Mouse (Mus musculus) frontal cortex, postnatal 10 days (tissue): ENCODE results near the gene Dmpk.
"Not testable (repeated sequence)": the region's sequence is repeated elsewhere in the genome, so short reads cannot be mapped to it uniquely, and the experiment has no call there.

Experiments
- DNase-seq, 2 experiments: peaks; one replicate each; pipeline ENCODE4 v3.0.0; 2022; ENCODE audit warnings: low spot score in 2 of 2, mixed read lengths in 1 of 2

Gene Dmpk

DNA sequence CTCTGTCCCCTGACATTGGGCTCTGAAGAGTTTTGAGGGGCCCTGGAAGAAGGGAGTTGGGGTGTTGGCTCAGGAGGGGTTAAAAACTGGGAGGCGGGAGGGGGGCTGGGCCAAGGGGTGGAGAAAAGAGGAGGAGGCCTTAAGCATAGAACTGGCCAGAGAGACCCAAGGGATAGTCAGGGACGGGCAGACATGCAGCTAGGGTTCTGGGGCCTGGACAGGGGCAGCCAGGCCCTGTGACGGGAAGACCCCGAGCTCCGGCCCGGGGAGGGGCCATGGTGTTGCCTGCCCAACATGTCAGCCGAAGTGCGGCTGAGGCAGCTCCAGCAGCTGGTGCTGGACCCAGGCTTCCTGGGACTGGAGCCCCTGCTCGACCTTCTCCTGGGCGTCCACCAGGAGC lies at the start of gene Dmpk:
Dmpk (plus strand) TSS at position 149 of the 400 bp plus-strand sequence.
- DNase-seq, result no peak

DNA sequence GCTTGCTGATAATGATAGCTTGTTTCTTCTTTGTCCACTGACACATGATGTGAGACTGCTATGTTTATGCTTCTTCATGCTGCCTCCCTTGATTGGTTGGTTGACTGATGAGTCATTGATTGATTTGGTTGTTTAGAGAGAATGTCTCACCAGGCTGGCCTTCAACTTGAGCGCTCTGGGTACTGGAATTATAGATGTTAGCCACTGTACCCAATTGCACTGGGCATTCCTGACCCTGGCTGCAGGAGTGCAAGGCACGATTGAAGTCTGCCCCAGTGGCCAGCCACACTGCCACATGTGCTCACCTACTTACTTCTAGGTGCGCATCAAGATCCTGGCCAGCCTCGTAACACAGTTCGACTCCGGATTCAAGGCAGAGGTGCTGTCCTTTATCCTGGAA lies 39.0 kb upstream of the Dmpk start:
- no peak for DNase-seq

DNA sequence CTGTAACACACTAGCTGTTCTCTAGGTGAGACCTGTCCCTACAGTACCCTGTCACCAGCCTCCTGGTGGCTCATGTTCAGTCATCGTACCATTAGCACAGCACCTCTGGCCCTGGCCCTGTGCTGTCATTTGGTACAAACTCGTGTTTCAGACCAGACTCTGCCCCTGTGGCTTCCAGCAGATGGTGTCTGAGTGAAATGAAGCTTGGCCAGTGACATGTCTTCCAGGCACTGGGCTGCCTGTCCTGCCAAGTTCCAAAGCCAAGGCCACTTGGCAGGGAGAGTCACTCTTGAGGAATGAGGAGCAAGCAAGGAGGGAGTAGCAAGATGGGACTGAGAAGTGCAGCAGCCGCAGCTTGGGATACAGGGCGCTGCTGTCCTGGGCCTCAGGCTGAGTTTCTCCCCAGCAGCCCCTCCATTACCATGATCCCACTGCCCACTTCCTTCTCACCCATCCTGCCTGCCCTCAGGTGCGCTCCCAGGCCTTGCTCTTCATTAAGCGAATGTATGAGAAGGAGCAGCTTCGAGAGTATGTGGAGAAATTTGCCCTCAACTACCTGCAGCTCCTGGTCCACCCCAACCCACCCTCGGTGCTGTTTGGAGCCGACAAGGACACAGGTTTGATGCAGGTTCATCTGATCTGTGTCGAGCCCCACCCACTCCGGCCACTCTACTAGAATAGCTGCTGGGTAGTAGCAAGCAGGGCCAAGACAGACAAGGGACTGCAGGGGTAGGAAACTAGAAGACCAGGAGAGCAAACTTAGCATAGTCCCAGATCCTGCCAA lies 37.2 kb upstream of the Dmpk start:
- DNase-seq, result no peak

DNA sequence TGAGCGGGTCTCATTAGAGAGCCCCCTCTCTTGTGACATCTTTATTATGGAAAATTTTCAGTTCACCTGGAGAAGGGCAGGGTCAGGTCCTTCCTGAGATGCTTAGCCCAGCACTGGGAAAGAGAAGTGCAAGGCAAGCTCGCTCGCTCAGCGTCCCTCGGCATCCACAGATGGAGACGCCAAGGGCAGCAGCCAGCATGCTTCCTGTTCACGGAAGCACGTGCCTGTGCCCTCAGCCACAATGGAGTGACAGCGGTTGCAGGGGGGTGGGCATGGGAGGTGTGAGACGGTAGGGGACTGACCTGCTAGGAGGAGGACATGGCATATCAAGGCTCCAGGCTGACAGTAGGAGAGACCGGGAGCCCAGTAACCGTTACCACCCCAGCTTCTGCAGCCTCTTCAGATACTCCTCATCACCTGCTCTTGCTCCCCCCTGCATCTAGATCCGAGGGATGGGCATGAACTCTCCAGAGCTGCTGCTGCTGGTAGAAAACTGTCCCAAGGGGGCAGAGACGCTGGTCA lies 35.6 kb upstream of the Dmpk start:
- no peak for DNase-seq

DNA sequence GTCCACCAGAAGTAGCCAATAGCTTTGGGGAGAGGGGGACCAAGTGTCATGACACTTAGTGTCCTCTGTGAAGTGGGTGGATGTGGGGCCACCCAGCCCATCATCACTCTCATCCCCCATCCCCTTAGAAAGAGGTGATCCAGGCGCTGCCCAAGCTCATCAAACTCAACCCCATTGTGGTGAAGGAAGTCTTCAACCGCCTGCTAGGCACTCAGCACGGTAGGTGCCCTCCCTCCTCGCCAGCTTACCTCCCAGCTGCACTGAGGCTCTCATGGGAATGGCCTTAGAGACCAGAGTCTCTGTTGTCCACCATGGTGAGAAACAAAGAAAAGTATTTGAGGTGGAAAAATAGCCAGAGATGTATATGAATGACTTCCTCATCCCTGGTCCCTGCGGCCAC lies 34.4 kb upstream of the Dmpk start:
- DNase-seq, result no peak

DNA sequence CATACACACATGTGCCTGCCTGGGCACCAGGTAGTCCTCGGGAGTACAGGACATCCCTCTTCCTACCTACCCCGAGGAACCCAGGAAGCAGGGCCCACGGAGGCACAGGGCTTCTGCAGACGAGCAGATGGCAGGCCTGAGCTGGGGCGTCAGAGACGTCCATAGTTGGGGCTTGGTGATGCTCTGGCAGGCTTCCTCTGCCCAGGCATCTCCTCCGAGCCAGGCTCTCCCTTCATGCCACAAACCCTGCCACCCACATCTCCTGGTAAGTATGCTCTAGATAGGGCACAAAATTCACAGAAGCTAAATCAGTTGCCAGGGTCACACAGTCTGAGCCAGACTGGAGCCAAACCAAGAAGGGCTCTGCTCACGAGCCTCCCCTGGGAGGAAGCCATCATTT lies 33.5 kb upstream of the Dmpk start:
- DNase-seq, result no peak

DNA sequence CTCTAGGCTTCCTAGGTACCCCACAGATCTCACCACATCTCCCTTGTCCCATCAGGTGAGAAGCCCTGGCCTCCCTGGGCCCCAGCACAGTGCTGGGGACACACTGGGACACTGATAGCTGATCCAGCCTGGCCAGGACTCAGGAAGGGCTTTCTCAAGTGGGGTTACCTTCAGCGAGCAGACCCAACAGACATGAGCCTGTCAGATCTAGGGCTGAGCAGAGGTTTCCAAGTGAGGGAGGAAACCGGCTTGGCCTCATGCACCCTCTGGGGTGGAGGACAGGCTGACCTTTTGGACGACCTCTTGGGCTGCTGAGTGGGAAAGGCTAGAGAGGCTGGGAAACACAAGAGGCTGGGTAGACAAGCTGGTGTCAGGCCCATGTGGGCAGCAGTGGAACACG lies 32.5 kb upstream of the Dmpk start:
- no peak for DNase-seq

DNA sequence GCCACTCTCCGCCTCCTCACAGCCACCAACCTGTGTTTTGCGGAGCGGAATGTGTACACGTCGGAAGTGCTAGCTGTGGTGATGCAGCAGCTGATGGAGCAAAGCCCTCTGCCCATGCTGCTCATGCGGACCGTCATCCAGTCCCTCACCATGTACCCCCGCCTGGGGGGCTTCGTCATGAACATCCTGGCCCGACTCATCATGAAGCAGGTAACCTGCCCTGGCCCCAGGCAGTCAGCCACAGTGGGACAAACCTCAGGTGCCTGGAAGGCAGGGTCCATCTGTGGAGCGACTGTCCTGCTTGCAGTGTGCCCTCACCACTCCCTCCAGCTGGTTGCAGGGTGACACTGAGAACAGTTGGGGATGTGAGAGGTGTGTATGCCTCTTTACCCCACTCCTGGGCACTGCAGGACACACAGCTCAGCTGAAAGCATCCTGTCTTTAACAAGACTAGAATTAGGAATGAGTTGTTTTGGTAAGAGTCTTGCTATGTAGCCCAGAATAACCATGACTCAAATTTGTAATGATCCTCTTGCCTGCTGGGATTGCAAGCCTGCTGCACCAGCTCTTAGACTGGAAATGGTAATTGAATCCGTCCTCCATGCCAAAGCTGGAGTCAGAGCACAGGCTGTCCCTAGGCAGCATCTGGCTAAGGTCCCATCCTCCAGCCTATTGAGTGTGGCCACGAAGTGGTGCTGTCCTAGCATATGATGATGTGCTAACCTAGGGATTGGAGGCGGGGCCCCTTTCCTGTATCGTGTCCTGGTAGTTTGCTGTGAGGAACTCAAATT lies 31.1 kb upstream of the Dmpk start:
- DNase-seq, result no peak

DNA sequence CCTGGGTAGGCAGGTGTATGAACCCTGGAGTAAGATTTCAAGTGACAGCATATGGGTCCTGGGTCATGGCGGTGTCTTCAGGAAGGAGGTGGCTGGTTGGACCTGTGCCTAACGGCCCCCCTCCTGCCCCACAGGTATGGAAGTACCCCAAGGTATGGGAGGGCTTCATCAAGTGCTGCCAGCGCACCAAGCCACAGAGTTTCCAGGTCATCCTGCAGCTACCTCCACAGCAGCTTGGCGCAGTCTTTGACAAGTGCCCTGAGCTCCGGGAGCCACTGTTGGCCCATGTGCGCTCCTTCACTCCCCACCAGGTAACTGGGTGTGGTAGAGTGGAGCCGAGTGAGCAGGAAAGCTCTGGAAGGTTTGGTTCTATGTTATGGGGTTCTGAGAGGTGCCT lies 30.5 kb upstream of the Dmpk start:
- no peak for DNase-seq

DNA sequence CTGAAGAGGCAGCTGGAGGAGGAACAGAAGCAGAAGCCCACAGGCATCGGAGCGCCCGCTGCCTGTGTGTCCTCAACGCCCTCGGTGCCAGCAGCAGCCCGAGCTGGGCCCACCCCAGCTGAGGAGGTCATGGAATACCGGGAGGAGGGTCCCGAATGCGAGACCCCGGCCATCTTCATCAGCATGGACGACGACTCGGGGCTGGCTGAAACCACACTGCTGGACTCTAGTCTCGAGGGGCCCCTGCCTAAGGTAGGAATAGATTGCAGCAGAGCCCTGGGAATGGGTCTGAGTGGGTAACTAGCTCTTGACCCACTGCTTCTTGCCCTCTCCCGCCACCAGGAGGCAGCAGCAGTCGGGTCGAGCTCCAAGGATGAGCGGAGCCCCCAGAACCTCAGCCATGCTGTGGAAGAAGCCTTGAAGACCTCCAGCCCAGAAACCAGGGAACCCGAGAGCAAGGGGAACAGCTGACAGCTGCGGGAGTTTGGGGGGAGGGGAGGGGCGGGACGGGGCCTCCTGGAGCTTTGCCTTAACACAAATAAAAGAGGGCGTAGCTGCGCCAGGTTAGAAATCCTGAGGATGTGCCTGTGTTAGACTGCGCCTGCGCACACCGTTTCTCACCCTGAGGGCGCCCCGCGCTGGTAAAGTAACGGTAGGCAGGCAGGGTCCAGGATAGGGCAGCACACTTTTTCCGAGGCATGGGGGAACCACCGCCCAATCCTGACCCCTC lies 29.4 kb upstream of the Dmpk start, which contains the start of gene Rsph6a:
Rsph6a (plus strand) TSS at position 644 of the 730 bp plus-strand sequence.
- peak; percentile 58 to 59 for DNase-seq

DNA sequence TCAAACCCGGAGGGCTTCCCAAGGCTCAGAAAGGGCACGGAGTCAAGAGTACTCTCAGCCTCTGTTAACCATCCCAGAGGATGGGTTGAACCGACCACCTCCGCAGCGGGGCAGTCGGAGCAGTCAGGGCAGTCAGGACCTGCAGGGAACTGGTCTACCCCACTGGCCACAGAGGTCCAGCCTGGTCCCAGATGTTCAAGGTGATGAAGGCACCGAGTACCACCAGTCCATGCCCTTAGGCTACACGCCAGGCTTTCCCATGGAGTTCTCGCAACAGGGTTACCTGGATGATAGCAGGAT lies 28.9 kb upstream of the Dmpk start:
- DNase-seq, result no peak

DNA sequence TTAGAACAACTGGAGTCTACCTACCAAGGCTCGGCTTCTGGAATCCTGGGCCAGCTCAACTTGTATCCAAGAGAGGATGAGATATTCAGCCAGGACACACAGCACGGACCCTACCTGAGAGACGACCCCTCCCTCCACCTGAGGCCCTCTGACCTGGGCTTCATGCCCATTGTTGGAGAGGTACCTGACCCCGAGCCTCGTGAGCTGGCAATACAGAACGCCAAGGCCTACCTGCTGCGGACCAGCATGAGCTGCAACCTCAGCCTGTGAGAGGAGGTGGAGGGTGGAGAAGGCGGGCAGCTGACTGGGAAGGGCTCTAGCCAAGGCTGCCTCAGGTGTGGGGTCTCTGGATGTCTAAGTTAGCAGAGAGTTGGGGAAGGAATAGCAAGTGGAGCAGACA lies 28.5 kb upstream of the Dmpk start:
- no peak for DNase-seq

DNA sequence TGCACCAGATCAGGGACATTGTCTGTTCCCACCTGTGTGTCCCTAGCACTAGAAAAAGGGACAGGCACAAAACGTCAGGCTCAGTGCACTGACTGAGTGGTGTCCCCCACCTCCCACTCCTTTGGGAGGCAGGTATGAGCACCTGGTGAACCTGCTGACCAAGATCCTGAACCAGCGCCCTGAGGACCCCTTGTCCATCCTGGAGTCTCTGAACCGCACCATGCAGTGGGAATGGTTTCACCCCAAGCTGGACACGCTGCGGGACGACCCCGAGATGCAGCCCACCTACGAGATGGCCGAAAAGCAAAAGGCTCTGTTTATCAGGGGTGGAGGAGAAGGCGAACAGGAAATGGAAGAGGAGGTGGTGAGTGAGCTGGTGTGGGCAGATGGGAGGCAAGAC lies 26.2 kb upstream of the Dmpk start:
- DNase-seq, result no peak

DNA sequence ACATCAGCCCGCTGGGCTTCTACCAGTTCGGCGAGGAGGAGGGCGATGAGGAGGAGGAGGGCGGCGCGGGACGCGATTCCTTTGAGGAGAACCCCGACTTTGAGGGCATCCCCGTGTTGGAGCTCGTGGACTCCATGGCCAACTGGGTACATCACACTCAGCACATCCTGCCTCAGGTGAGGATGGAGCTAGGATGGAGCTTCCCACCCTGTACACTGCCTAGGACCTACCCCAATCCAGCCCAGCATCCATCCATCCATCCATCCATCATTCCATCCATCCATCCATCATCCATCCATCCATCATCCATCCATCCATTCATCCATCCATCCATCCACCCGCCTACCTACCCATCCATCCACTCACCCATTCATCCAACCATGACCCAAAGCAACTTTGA lies 17.8 kb upstream of the Dmpk start:
- DNase-seq, result no peak

DNA sequence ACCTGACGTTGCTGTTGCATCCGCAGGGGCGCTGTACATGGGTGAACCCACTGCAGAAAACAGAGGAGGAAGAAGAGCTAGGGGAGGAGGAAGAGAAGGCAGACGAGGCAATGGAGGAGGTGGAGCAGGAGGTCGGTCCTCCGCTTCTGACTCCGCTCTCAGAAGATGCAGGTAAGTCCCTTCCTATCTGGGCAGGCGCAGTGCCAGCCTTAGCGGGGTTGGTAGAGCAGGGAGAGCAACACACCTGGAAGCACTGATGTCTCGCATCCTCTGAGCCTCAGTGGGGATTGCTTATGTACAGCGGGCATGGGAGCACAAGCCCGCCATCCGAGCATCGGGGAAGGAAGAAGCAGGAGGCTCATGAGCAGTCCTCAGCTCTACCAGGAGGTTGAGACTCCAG lies 16.6 kb upstream of the Dmpk start:
- no peak for DNase-seq

DNA sequence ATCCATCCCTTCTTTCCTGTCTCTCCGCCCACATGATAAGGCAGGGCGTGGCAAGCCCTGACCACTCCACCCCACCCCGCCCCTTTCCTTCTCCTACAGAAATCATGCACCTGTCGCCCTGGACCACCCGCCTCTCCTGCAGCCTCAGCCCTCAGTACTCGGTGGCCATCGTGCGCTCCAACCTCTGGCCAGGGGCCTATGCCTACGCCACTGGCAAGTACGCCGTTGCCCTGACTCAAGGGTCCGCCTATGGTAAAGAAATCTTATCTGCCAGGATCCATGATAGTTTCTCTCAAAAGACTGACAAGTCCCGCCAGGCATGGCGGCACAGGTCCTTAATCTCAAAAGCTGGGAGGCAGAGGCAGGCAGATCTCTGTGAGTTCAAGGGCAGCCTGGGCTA lies 15.7 kb upstream of the Dmpk start:
- peak in 1 of 2 experiments; percentile 2 for DNase-seq

DNA sequence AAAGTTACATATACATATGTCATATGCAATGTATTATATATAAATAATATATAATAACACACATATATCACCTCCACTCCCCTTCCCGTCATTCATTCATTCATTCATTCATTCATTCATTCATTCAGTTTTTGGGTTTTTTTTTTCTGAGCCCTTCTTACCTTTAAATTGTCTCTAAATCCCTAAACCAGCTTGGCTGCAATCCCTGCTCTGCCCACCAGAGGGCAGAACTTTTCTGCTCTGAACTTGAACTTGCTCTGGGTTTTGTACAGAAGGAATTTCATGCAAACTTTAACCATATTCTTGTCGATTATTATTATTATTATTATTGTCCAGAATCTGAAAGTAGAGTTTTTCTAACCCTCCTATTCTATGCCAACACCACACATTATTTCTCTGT lies 14.9 kb upstream of the Dmpk start:
- DNase-seq, result no peak

DNA sequence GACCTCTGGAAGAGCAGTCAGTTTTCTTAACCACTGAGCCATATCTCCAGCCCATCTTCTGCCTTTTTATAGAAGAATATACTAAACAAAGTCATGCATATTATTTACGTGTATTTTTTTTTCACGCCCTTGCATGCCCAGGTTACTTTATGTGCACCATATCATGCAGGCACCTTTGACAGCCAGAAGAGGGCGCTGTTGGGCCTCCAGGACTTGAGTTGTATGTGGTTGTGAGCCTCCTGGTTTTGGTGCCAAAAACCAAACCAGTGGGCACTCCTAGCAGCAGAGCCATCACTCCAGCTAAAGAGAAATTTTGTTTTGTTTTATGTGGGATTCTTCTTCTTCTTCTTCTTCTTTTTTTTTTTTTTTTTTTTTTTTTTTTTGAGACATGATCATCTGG lies 14.1 kb upstream of the Dmpk start:
- DNase-seq, result no peak

DNA sequence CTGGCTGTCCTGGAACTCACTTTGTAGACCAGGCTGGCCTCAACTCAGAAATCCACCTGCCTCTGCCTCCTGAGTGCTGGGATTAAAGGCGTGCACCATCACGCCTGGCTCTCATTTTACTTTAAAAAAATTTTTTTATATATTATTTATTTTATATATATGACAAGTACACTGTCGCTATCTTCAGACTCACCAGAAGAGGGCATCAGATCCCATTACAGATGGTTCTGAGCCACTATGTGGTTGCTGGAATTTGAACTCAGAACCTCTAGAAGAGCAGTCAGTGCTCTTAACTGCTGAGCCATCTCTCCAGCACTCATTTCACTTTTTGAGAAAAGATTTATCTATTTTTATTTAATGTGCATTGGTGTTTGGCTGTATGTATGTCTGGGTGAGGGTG lies 12.6 kb upstream of the Dmpk start:
- DNase-seq, result not testable (repeated sequence)

DNA sequence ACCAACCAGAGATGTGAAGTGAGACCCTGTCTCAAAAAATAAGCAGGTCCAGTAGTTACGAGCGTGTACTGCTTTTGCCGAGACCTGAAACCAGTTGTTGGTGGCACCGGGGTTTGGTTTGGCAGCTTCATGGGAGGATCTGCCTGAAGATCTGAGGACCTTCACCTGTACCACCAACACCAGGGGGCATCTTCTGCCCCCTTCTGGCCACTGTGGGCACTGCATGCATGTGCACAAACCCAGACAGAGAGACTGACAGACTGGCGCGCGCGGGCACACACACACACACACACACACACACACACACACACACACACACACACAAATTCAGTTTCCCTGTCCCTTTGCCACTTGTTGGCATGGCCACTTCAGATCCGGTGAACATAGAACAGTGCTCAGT lies 10.1 kb upstream of the Dmpk start:
- DNase-seq, result peak in 1 of 2 experiments; percentile 3

DNA sequence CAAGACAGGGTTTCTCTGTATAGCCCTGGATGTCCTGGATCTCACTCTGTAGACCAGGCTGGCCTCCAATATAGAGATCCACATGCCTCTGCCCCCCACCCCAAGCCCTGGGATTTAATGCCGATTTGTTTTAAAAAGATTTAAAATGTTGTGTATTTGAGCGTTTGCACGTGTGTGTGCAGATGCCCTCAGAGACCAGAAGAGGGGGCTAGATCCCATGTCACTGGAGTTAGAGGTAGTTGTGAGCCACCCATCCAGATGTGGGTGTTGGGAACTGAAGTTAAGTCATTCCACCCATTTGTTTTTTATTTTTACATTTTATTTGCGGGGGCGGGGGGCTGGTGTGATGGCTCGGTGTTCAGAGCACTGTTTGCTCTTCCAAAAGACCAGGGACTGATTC lies 9.2 kb upstream of the Dmpk start:
- DNase-seq, result peak in 1 of 2 experiments; percentile 2

DNA sequence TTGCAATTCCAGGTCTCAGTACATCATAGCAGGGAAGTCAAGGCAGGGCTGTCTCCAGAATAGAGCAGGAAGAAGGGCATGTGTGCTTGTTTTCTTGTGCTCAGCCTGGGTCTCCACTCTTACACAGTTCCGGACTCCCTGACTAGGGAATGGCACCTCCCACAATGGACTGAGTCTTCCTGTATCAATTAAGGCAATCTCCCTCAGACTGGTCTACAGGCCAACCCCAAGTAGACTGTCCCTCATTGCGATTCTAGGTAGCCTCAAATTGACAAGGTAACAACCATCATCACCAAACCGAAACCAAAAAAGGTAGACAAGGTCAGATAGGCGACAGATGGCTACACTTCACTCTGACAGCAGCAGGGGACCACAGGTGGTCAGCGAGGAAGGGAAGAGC lies 8.4 kb upstream of the Dmpk start:
- no peak for DNase-seq
